Mouse (Mus musculus): ENCODE data around the gene Vmn1r9. TPM values are rescaled to one million over a fixed set of nuclear protein-coding genes. Genes with fewer than 3 reads are reported as not detected.

Gene Vmn1r9
- polyA plus RNA-seq (2012; rRNA removed; ENCODE audit: low replicate concordance), result not detected in 2 replicates

GRCm38 (mm10) chr6:57066487-57066886 is at the start of gene Vmn1r9:
TSS of gene Vmn1r9 (plus strand) at chr6:57066787.

GRCm38 (mm10) chr6:57025224-57025623 is 41.4 kb upstream of the Vmn1r9 start, which contains the start of gene Vmn1r7:
TSS of gene Vmn1r7 (minus strand) at chr6:57025324.

GRCm38 (mm10) chr6:57031984-57032383 is 34.6 kb upstream of the Vmn1r9 start, which contains the start of gene Vmn1r8:
TSS of gene Vmn1r8 (plus strand) at chr6:57032284.

GRCm38 (mm10) chr6:57109154-57109553 is 42.6 kb downstream of the Vmn1r9 start, which contains the start of gene Vmn1r10:
TSS of gene Vmn1r10 (plus strand) at chr6:57109454.

Other genes with a start within 250 kb of the Vmn1r9 start
- 69.0 and 78.8 TPM in 2 replicates for gene Fkbp9, start 234.7 kb upstream of the Vmn1r9 start, polyA plus RNA-seq (2012; rRNA removed; ENCODE audit: low replicate concordance)
- 5.2 and 6.1 TPM in 2 replicates for gene Nt5c3, start 142.9 kb upstream of the Vmn1r9 start, polyA plus RNA-seq (2012; rRNA removed; ENCODE audit: low replicate concordance)
- gene Vmn1r4, start 142.8 kb upstream of the Vmn1r9 start, polyA plus RNA-seq (2012; rRNA removed; ENCODE audit: low replicate concordance), result 0.06 TPM in 1 of 2 replicates, not detected in the other
- gene Vmn1r5, start 96.5 kb upstream of the Vmn1r9 start, polyA plus RNA-seq (2012; rRNA removed; ENCODE audit: low replicate concordance), result not detected in 2 replicates
- gene Vmn1r6, start 69.5 kb upstream of the Vmn1r9 start, polyA plus RNA-seq (2012; rRNA removed; ENCODE audit: low replicate concordance), result not detected in 2 replicates
- gene Vmn1r7, start 41.5 kb upstream of the Vmn1r9 start, polyA plus RNA-seq (2012; rRNA removed; ENCODE audit: low replicate concordance), result not detected in 2 replicates
- not detected in 2 replicates for gene Vmn1r8, start 34.5 kb upstream of the Vmn1r9 start, polyA plus RNA-seq (2012; rRNA removed; ENCODE audit: low replicate concordance)
- not detected in 2 replicates for gene Vmn1r10, start 42.7 kb downstream of the Vmn1r9 start, polyA plus RNA-seq (2012; rRNA removed; ENCODE audit: low replicate concordance)
- gene Vmn1r11, start 66.7 kb downstream of the Vmn1r9 start, polyA plus RNA-seq (2012; rRNA removed; ENCODE audit: low replicate concordance), result not detected in 2 replicates
- gene Vmn1r12, start 90.1 kb downstream of the Vmn1r9 start, polyA plus RNA-seq (2012; rRNA removed; ENCODE audit: low replicate concordance), result not detected in 2 replicates
- gene Vmn1r13, start 136.5 kb downstream of the Vmn1r9 start, polyA plus RNA-seq (2012; rRNA removed; ENCODE audit: low replicate concordance), result not detected in 2 replicates
- not detected in 2 replicates for gene Vmn1r14, start 164.9 kb downstream of the Vmn1r9 start, polyA plus RNA-seq (2012; rRNA removed; ENCODE audit: low replicate concordance)
- not detected in 2 replicates for gene Vmn1r15, start 191.2 kb downstream of the Vmn1r9 start, polyA plus RNA-seq (2012; rRNA removed; ENCODE audit: low replicate concordance)

Measured in mammary gland, adult 2 months (tissue).